Mouse (Mus musculus): ENCODE data around the gene Asna1. TPM values are rescaled to one million over a fixed set of nuclear protein-coding genes. Genes with fewer than 3 reads are reported as not detected.

The Asna1 gene
- polyA plus RNA-seq (2014; fragmentation: Illumina TruSeq; extraction: RNeasy Lipid Tissue Mini Kit (QIAGEN cat#74804); ENCODE audit: low read depth, low replicate concordance) = 85.3 TPM

GRCm38 (mm10) chr8:85025098-85025932, at the start of gene Asna1:
TSS of gene Asna1 (minus strand) at chr8:85025281.

GRCm38 (mm10) chr8:85071514-85072281, 46.6 kb upstream of the Asna1 start, which contains the start of gene Dhps:
TSS of gene Dhps (plus strand) at chr8:85071757.

GRCm38 (mm10) chr8:85067982-85068381, 42.9 kb upstream of the Asna1 start, which contains the start of gene Gm5741:
TSS of gene Gm5741 (minus strand) at chr8:85067982.

GRCm38 (mm10) chr8:85059879-85060616, 35.0 kb upstream of the Asna1 start, which contains the start of gene Fbxw9:
TSS of gene Fbxw9 (plus strand) at chr8:85060055.

GRCm38 (mm10) chr8:85036718-85037365, 11.8 kb upstream of the Asna1 start, which contains the start of gene Tnpo2:
TSS of gene Tnpo2 (plus strand) at chr8:85036915.

GRCm38 (mm10) chr8:85026670-85027515, 1.8 kb upstream of the Asna1 start, which contains the start of gene Trir:
TSS of gene Trir (plus strand) at chr8:85026823.

GRCm38 (mm10) chr8:85014431-85014830, 10.7 kb downstream of the Asna1 start, which contains the start of gene Best2:
TSS of gene Best2 (minus strand) at chr8:85014531.

GRCm38 (mm10) chr8:84990349-84990748, 34.7 kb downstream of the Asna1 start, which contains the start of gene Hook2:
TSS of gene Hook2 (plus strand) at chr8:84990603.

GRCm38 (mm10) chr8:84978248-84978940, 46.7 kb downstream of the Asna1 start, which contains the start of gene Junb:
TSS of gene Junb (minus strand) at chr8:84978718.

GRCm38 (mm10) chr8:84969241-84970134, 55.6 kb downstream of the Asna1 start, which contains the start of the genes Gm49661, Prdx2 and Rnaseh2a:
TSS of gene Gm49661 (minus strand) at chr8:84969433.
TSS of gene Prdx2 (plus strand) at chr8:84969587.
TSS of gene Rnaseh2a (minus strand) at chr8:84969767.

Other genes starting within 250 kb of the Asna1 start
- 84.9 TPM for gene Nfix, start 224.9 kb downstream of the Asna1 start, polyA plus RNA-seq (2014; fragmentation: Illumina TruSeq; extraction: RNeasy Lipid Tissue Mini Kit (QIAGEN cat#74804); ENCODE audit: low read depth, low replicate concordance)
- 14.0 TPM for gene Dand5, start 202.5 kb downstream of the Asna1 start, polyA plus RNA-seq (2014; fragmentation: Illumina TruSeq; extraction: RNeasy Lipid Tissue Mini Kit (QIAGEN cat#74804); ENCODE audit: low read depth, low replicate concordance)
- gene Gadd45gip1, start 193.8 kb downstream of the Asna1 start, polyA plus RNA-seq (2014; fragmentation: Illumina TruSeq; extraction: RNeasy Lipid Tissue Mini Kit (QIAGEN cat#74804); ENCODE audit: low read depth, low replicate concordance) = 28.8 TPM
- 101 TPM for gene Rad23a, start 184.6 kb downstream of the Asna1 start, polyA plus RNA-seq (2014; fragmentation: Illumina TruSeq; extraction: RNeasy Lipid Tissue Mini Kit (QIAGEN cat#74804); ENCODE audit: low read depth, low replicate concordance)
- gene Calr, start 178.3 kb downstream of the Asna1 start, polyA plus RNA-seq (2014; fragmentation: Illumina TruSeq; extraction: RNeasy Lipid Tissue Mini Kit (QIAGEN cat#74804); ENCODE audit: low read depth, low replicate concordance) = 330 TPM
- 26.7 TPM for gene Farsa, start 168.3 kb downstream of the Asna1 start, polyA plus RNA-seq (2014; fragmentation: Illumina TruSeq; extraction: RNeasy Lipid Tissue Mini Kit (QIAGEN cat#74804); ENCODE audit: low read depth, low replicate concordance)
- gene Syce2, start 153.2 kb downstream of the Asna1 start, polyA plus RNA-seq (2014; fragmentation: Illumina TruSeq; extraction: RNeasy Lipid Tissue Mini Kit (QIAGEN cat#74804); ENCODE audit: low read depth, low replicate concordance) = 0.92 TPM
- gene Gcdh, start 131.4 kb downstream of the Asna1 start, polyA plus RNA-seq (2014; fragmentation: Illumina TruSeq; extraction: RNeasy Lipid Tissue Mini Kit (QIAGEN cat#74804); ENCODE audit: low read depth, low replicate concordance) = 84.6 TPM
- gene Klf1, start 123.4 kb downstream of the Asna1 start, polyA plus RNA-seq (2014; fragmentation: Illumina TruSeq; extraction: RNeasy Lipid Tissue Mini Kit (QIAGEN cat#74804); ENCODE audit: low read depth, low replicate concordance) = 0.29 TPM
- 9.4 TPM for gene Dnase2a, start 116.7 kb downstream of the Asna1 start, polyA plus RNA-seq (2014; fragmentation: Illumina TruSeq; extraction: RNeasy Lipid Tissue Mini Kit (QIAGEN cat#74804); ENCODE audit: low read depth, low replicate concordance)
- 0.13 TPM for gene Mast1, start 87.9 kb downstream of the Asna1 start, polyA plus RNA-seq (2014; fragmentation: Illumina TruSeq; extraction: RNeasy Lipid Tissue Mini Kit (QIAGEN cat#74804); ENCODE audit: low read depth, low replicate concordance)
- gene Rtbdn, start 78.3 kb downstream of the Asna1 start, polyA plus RNA-seq (2014; fragmentation: Illumina TruSeq; extraction: RNeasy Lipid Tissue Mini Kit (QIAGEN cat#74804); ENCODE audit: low read depth, low replicate concordance) = not detected
- not detected for gene Gm49661, start 55.8 kb downstream of the Asna1 start, polyA plus RNA-seq (2014; fragmentation: Illumina TruSeq; extraction: RNeasy Lipid Tissue Mini Kit (QIAGEN cat#74804); ENCODE audit: low read depth, low replicate concordance)
- gene Prdx2, start 55.7 kb downstream of the Asna1 start, polyA plus RNA-seq (2014; fragmentation: Illumina TruSeq; extraction: RNeasy Lipid Tissue Mini Kit (QIAGEN cat#74804); ENCODE audit: low read depth, low replicate concordance) = 451 TPM
- 30.6 TPM for gene Rnaseh2a, start 55.5 kb downstream of the Asna1 start, polyA plus RNA-seq (2014; fragmentation: Illumina TruSeq; extraction: RNeasy Lipid Tissue Mini Kit (QIAGEN cat#74804); ENCODE audit: low read depth, low replicate concordance)
- 16.7 TPM for gene Junb, start 46.6 kb downstream of the Asna1 start, polyA plus RNA-seq (2014; fragmentation: Illumina TruSeq; extraction: RNeasy Lipid Tissue Mini Kit (QIAGEN cat#74804); ENCODE audit: low read depth, low replicate concordance)
- gene Hook2, start 34.7 kb downstream of the Asna1 start, polyA plus RNA-seq (2014; fragmentation: Illumina TruSeq; extraction: RNeasy Lipid Tissue Mini Kit (QIAGEN cat#74804); ENCODE audit: low read depth, low replicate concordance) = 3.5 TPM
- gene Best2, start 10.8 kb downstream of the Asna1 start, polyA plus RNA-seq (2014; fragmentation: Illumina TruSeq; extraction: RNeasy Lipid Tissue Mini Kit (QIAGEN cat#74804); ENCODE audit: low read depth, low replicate concordance) = not detected
- gene Trir, start 1.5 kb upstream of the Asna1 start, polyA plus RNA-seq (2014; fragmentation: Illumina TruSeq; extraction: RNeasy Lipid Tissue Mini Kit (QIAGEN cat#74804); ENCODE audit: low read depth, low replicate concordance) = 63.4 TPM
- gene Tnpo2, start 11.6 kb upstream of the Asna1 start, polyA plus RNA-seq (2014; fragmentation: Illumina TruSeq; extraction: RNeasy Lipid Tissue Mini Kit (QIAGEN cat#74804); ENCODE audit: low read depth, low replicate concordance) = 18.9 TPM
- gene Fbxw9, start 34.8 kb upstream of the Asna1 start, polyA plus RNA-seq (2014; fragmentation: Illumina TruSeq; extraction: RNeasy Lipid Tissue Mini Kit (QIAGEN cat#74804); ENCODE audit: low read depth, low replicate concordance) = 4.0 TPM
- not detected for gene Gm5741, start 42.7 kb upstream of the Asna1 start, polyA plus RNA-seq (2014; fragmentation: Illumina TruSeq; extraction: RNeasy Lipid Tissue Mini Kit (QIAGEN cat#74804); ENCODE audit: low read depth, low replicate concordance)
- 30.4 TPM for gene Dhps, start 46.5 kb upstream of the Asna1 start, polyA plus RNA-seq (2014; fragmentation: Illumina TruSeq; extraction: RNeasy Lipid Tissue Mini Kit (QIAGEN cat#74804); ENCODE audit: low read depth, low replicate concordance)
- gene Wdr83os, start 55.5 kb upstream of the Asna1 start, polyA plus RNA-seq (2014; fragmentation: Illumina TruSeq; extraction: RNeasy Lipid Tissue Mini Kit (QIAGEN cat#74804); ENCODE audit: low read depth, low replicate concordance) = 54.9 TPM
- 42.4 TPM for gene Wdr83, start 56.0 kb upstream of the Asna1 start, polyA plus RNA-seq (2014; fragmentation: Illumina TruSeq; extraction: RNeasy Lipid Tissue Mini Kit (QIAGEN cat#74804); ENCODE audit: low read depth, low replicate concordance)
- gene Man2b1, start 58.0 kb upstream of the Asna1 start, polyA plus RNA-seq (2014; fragmentation: Illumina TruSeq; extraction: RNeasy Lipid Tissue Mini Kit (QIAGEN cat#74804); ENCODE audit: low read depth, low replicate concordance) = 28.3 TPM
- gene Zfp791, start 97.8 kb upstream of the Asna1 start, polyA plus RNA-seq (2014; fragmentation: Illumina TruSeq; extraction: RNeasy Lipid Tissue Mini Kit (QIAGEN cat#74804); ENCODE audit: low read depth, low replicate concordance) = 2.2 TPM
- not detected for gene Cks1brt, start 126.6 kb upstream of the Asna1 start, polyA plus RNA-seq (2014; fragmentation: Illumina TruSeq; extraction: RNeasy Lipid Tissue Mini Kit (QIAGEN cat#74804); ENCODE audit: low read depth, low replicate concordance)
- not detected for gene Olfr371, start 200.7 kb upstream of the Asna1 start, polyA plus RNA-seq (2014; fragmentation: Illumina TruSeq; extraction: RNeasy Lipid Tissue Mini Kit (QIAGEN cat#74804); ENCODE audit: low read depth, low replicate concordance)

Data from heart, adult 10 weeks (tissue).